ENCODE assay signal across 36 mouse cellular contexts in the genomic region with DNA sequence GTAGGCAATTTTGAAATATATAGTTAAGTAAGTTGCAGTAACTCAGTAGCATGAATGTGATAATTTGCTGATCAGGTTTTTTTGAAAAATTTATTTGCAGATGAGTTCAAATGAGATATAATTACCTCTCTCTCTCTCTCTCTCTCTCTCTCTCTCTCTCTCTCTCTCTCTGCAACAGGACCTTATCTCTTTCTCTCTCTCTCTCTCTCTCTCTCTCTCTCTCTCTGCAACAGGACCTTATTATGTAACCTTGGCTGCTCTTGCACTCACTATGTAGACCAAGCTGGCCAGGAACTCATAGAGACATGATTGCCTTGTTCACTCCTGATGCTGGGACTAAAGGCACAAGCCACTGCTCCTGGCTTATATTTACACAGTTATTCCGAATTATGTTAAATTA. TPM values are rescaled to one million over a fixed set of nuclear protein-coding genes. Genes with fewer than 3 reads are reported as not detected.
"Had no signal": no experiment of that assay in that cellular context is flagged by ENCODE, and none has a peak within 500 bp of the region (broad histone marks: within the 10 kb centered on the region; RNA-seq: fewer than 3 reads in every experiment).

No protein-coding gene starts in this region.

- H3K9ac ChIP-seq: limb, embryonic 12.5 days; limb, embryonic 13.5 days; limb, embryonic 15.5 days; liver, embryonic 12.5 days; liver, embryonic 13.5 days; liver, embryonic 14.5 days; liver, embryonic 15.5 days; liver, postnatal 0 days; lung, embryonic 14.5 days; lung, embryonic 15.5 days; midbrain, embryonic 12.5 days; midbrain, embryonic 13.5 days; neural tube, embryonic 12.5 days had no signal

- H3K4me3 ChIP-seq: left cerebral cortex, adult 2 months; limb, embryonic 10.5 days; limb, embryonic 12.5 days; limb, embryonic 13.5 days; limb, embryonic 15.5 days; liver, embryonic 12.5 days; liver, embryonic 13.5 days; liver, embryonic 15.5 days; lung, embryonic 15.5 days; megakaryocyte, embryonic 14.5 days; midbrain, embryonic 12.5 days; myocyte; neural tube, embryonic 12.5 days had no signal

- H3K4me2 ChIP-seq: limb, embryonic 12.5 days; limb, embryonic 13.5 days; limb, embryonic 15.5 days; liver, embryonic 11.5 days; liver, embryonic 12.5 days; liver, embryonic 13.5 days; liver, embryonic 15.5 days; lung, embryonic 14.5 days; lung, embryonic 15.5 days had no signal

- H3K27ac ChIP-seq: left cerebral cortex, adult 2 months; limb, embryonic 10.5 days; limb, embryonic 12.5 days; limb, embryonic 13.5 days; limb, embryonic 15.5 days; liver, embryonic 12.5 days; liver, embryonic 13.5 days; liver, embryonic 14.5 days; liver, embryonic 15.5 days; lung, embryonic 15.5 days; macrophage; midbrain, embryonic 12.5 days; midbrain, embryonic 13.5 days; neural tube, embryonic 12.5 days had no signal

- H3K9me3 ChIP-seq: limb, embryonic 10.5 days; limb, embryonic 12.5 days; limb, embryonic 13.5 days; limb, embryonic 15.5 days; liver, embryonic 12.5 days; liver, embryonic 13.5 days; liver, embryonic 15.5 days; lung, embryonic 15.5 days; megakaryocyte, embryonic 14.5 days; midbrain, embryonic 10.5 days; midbrain, embryonic 12.5 days; midbrain, embryonic 13.5 days; neural tube, embryonic 12.5 days had no signal

- ATAC-seq: liver, embryonic 12.5 days; liver, postnatal 0 days; lung, postnatal 0 days; midbrain, embryonic 13.5 days; midbrain, embryonic 16.5 days had no signal

- H3K4me1 ChIP-seq: limb, embryonic 12.5 days; liver, embryonic 13.5 days; liver, embryonic 15.5 days had no signal

- DNase-seq: left cerebral cortex, postnatal 4 days; liver, embryonic 13.5 days; liver, postnatal 0 days; lung, adult 18-20 months; lung, adult 2 months; lung, embryonic 14.5 days; lung, postnatal 10 days; lung, postnatal 14 days; lung, postnatal 36 days; lung, postnatal 4 days had no signal

- H3K27me3 ChIP-seq: limb, embryonic 12.5 days; limb, embryonic 13.5 days; limb, embryonic 15.5 days; lung, embryonic 15.5 days; midbrain, embryonic 12.5 days; midbrain, embryonic 13.5 days; neural tube, embryonic 12.5 days had no signal

- H3K36me3 ChIP-seq: limb, embryonic 10.5 days; limb, embryonic 12.5 days; limb, embryonic 13.5 days; limb, embryonic 15.5 days; liver, embryonic 12.5 days; liver, embryonic 13.5 days; liver, embryonic 15.5 days; lung, embryonic 15.5 days; midbrain, embryonic 10.5 days; midbrain, embryonic 12.5 days; midbrain, embryonic 13.5 days; neural tube, embryonic 12.5 days had no signal

RNA-seq across cellular contexts. Expression of a gene that starts 2.1 kb away (rescaled TPM):
- total RNA-seq: monocyte, adult 5-6 weeks had no signal
- polyA plus RNA-seq: macrophage had no signal

RNA-seq across cellular contexts. Expression of a gene that starts 53.0 kb away (rescaled TPM):
- total RNA-seq: left cerebral cortex, adult 18-20 months; left cerebral cortex, adult 2 months; left cerebral cortex, postnatal 10 days; left cerebral cortex, postnatal 14 days; left cerebral cortex, postnatal 25 days; left cerebral cortex, postnatal 4 days; midbrain, postnatal 0 days; monocyte, adult 5-6 weeks had no signal
- polyA plus RNA-seq: limb, embryonic 10.5 days; limb, embryonic 12.5 days; lung, embryonic 14.5 days; macrophage; midbrain, embryonic 10.5 days; midbrain, embryonic 12.5 days; midbrain, embryonic 13.5 days; midbrain, embryonic 14.5 days; midbrain, embryonic 16.5 days; neural tube, embryonic 12.5 days had no signal
